Mouse (Mus musculus): ENCODE data around the gene Tmem56. TPM values are rescaled to one million over a fixed set of nuclear protein-coding genes. Genes with fewer than 3 reads are reported as not detected.

Tmem56 gene
- polyA plus RNA-seq (2017; shearing (Covaris generic)) = not detected

DNA sequence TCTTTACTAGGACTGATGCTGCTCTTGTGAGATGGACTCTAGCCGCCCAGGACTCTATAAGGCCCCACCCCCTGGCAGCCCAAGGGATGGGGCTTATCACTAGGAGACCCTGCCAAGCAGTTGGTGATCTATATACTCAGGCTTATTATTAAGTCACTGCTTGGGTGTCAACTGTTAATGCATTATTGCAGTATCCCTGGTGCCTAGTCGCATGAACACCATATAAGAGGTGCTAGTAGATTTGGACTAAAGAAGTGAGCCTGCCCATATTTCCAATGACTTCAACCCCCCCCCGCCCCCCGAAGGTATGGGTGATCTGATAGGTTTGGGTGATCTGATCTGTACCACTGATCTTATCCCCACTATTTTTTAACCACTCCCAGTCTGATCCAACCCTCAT lies at the start of gene Tmem56:
TSS of gene Tmem56 (minus strand) at position 101 of the 400 bp plus-strand sequence.

DNA sequence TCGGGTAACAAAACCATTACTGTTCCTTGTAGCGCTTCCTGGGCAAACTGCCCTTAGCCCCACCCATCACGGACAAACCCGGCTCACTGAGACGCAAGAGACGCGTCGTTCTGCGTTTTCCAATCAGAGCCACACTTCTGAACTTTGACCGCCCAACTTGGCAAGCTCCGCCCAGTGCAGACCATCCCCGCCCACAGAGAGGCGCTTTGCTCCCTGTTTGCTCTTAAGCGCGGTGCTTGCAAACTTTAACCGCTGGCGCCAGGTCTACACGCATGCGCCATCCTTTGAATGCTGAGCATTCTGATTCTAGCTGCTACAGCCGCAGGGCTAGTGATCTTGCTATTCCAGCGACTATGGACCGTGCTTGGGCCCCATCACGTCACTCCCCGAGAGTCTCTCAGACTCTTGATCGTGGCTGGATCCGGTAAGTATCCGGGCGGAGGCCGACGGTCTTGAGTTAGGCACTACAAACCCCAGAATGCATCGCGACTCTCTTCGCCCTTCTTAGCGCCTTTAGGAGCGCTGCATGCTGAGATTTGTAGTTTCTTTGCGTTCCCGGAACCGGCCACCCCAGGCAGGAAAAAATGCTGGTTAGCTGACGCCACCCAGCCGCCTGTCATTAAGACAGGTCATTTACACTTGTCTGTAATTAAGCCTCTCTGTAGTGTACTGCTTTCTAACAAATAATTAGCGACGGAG lies 8.8 kb upstream of the Tmem56 start, which contains the start of gene Alg14:
TSS of gene Alg14 (plus strand) at position 214 of the 699 bp plus-strand sequence.

DNA sequence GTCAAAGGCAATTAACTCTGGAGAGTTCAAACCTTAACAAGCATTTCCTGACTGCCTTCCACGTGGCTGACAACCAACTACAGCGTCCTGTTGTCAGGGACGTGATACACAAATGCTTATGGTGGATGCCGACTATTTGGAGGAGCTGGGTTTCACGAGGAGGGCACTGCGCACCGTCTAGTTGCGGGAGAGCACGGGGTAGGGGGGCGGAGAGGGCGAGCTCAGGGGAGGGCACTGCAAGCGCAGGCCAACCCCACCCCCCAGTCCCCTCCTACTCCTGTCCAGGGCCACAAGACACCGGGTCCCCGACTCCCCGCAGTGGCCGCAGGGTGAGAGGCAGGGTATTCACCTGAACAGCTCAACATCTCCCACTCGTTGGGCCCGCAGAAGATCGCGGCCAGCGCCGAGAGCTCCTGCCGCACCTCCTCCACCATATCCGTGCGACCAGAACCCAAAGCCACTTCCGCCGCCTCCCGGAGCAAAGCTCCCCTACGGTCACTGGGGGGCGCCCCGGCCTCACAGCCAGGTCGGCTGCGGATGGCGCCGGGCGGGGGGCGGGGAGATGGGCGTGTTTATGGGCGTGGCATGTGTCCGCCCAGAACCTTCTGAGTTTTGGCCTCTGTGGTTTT lies 111.5 kb downstream of the Tmem56 start, which contains the start of gene Rwdd3:
TSS of gene Rwdd3 (minus strand) at position 453 of the 629 bp plus-strand sequence.

Other genes with a start within 250 kb of the Tmem56 start
- gene Rwdd3, start 111.4 kb downstream of the Tmem56 start, polyA plus RNA-seq (2017; shearing (Covaris generic)) = 8.2 TPM
- 23.1 TPM for gene Alg14, start 8.7 kb upstream of the Tmem56 start, polyA plus RNA-seq (2017; shearing (Covaris generic))
- 11.4 TPM for gene Cnn3, start 143.4 kb upstream of the Tmem56 start, polyA plus RNA-seq (2017; shearing (Covaris generic))
- gene Slc44a3, start 249.3 kb upstream of the Tmem56 start, polyA plus RNA-seq (2017; shearing (Covaris generic)) = not detected

Data from CD4-positive, CD25-positive, alpha-beta regulatory T cell, adult 9 weeks (primary cell).